Mouse (Mus musculus): Measurements from ENCODE around the gene Krt42. TPM values are rescaled to one million over a fixed set of nuclear protein-coding genes. Genes with fewer than 3 reads are reported as not detected.
A peak's percentile ranks its signal among the peaks of the same experiment; 100 is the strongest.

Krt42 gene
- polyA plus RNA-seq, 1 experiment, result not detected

DNA sequence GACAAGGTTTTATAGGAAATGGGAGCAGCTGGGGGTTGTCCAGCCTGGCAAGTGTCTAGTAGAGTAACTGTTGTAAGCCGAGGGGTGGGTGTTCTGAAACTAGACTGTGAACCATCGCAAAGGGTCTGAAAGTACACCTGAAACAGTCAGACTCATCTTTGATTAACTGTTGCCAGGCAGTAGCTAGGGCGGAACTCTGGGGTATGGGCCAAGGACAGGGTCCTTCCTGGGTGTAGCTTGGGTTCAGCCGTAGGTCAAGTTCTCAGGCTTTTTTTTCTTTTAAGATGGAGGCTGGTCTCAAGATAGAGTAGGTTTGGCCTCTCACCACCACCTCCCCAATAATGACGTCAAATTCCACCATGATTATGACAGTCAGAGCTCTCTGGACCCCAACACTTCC lies 38.2 kb upstream of the Krt42 start:
- Histone ChIP-seq H3K27me3 (ENCODE audit: control insufficient read depth, insufficient read depth, low read length) (no peaks in the 10 kb centered on the region), H3K4me3 (replicated peaks; ENCODE audit: insufficient read depth, low read depth, low read length) (no peak overlapping the region), H3K4me1 (ENCODE audit: control insufficient read depth, insufficient read depth, low read length) (peaks cover 3% of the 10 kb centered on the region; the same call in 1 of the 2 replicates), H3K27ac (ENCODE audit: insufficient read depth, low read length) (no peak overlapping the region)
- WGBS, result 94% methylated on average over 5 of the region's 5 CpGs
- TF ChIP-seq POLR2A (IDR thresholded peaks at IDR 0.05; ENCODE audit: borderline replicate concordance, insufficient read depth, low read length), result no peak
- TF ChIP-seq CTCF (IDR thresholded peaks at IDR 0.05; ENCODE audit: borderline replicate concordance, insufficient read depth, low read depth, low read length), result no peak
- DNase-seq, result no peak

DNA sequence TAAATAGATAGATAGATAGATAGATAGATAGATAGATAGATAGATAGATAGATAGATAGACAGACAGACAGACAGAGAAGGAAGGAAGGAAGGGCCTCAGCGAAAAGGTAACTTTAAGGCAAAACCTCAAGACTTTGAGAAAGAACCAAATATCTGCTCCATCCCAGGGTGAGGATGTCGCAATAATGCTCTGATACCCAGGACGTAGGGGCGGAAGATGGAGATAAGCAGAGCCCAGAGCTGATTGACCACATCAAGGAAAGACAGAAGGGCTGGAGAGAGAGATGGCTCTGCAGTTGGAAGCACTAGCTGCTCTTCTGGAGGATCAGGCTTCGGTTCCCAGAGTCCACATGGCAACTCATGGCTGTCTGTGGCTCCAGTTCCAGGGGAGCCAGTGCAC lies 31.6 kb upstream of the Krt42 start:
- no peak overlapping the region for H3K27ac ChIP-seq (ENCODE audit: insufficient read depth, low read length)
- TF ChIP-seq CTCF (IDR thresholded peaks at IDR 0.05; ENCODE audit: borderline replicate concordance, insufficient read depth, low read depth, low read length) (no peak), POLR2A (IDR thresholded peaks at IDR 0.05; ENCODE audit: borderline replicate concordance, insufficient read depth, low read length) (no peak)
- H3K4me3 ChIP-seq (replicated peaks; ENCODE audit: insufficient read depth, low read depth, low read length), result no peak overlapping the region
- H3K27me3 ChIP-seq (ENCODE audit: control insufficient read depth, insufficient read depth, low read length), result no peaks in the 10 kb centered on the region
- H3K4me1 ChIP-seq (ENCODE audit: control insufficient read depth, insufficient read depth, low read length), result no peaks in the 10 kb centered on the region
- 88% methylated on average over 5 of the region's 5 CpGs for WGBS
- DNase-seq, result no peak

DNA sequence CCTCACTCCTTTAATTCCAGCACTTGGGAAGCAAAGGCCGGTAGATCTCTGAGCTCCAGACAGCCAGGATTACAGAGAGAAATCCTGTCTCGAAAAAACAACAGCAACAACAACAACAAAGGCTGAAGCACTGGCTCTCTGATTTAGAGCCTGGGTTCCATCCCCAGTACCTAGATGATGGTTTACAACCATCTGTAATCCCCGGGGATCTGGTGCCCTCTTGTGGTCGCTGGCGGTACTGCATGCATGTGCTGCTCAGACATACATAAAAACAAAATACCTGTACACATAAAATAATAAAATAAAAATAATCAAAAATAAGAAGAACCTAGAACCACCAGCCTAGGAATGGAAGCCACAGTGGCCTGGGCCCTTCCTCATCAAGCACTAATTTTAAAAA lies 30.6 kb upstream of the Krt42 start:
- Histone ChIP-seq H3K4me1 (ENCODE audit: control insufficient read depth, insufficient read depth, low read length) (no peaks in the 10 kb centered on the region), H3K4me3 (replicated peaks; ENCODE audit: insufficient read depth, low read depth, low read length) (no peak overlapping the region), H3K27me3 (ENCODE audit: control insufficient read depth, insufficient read depth, low read length) (no peaks in the 10 kb centered on the region), H3K27ac (ENCODE audit: insufficient read depth, low read length) (no peak overlapping the region)
- peak; percentile 85 for TF ChIP-seq CTCF (IDR thresholded peaks at IDR 0.05; ENCODE audit: borderline replicate concordance, insufficient read depth, low read depth, low read length)
- TF ChIP-seq POLR2A (IDR thresholded peaks at IDR 0.05; ENCODE audit: borderline replicate concordance, insufficient read depth, low read length), result no peak
- 12% methylated on average over 5 of the region's 5 CpGs for WGBS
- DNase-seq, result peak; percentile 37 to 69

DNA sequence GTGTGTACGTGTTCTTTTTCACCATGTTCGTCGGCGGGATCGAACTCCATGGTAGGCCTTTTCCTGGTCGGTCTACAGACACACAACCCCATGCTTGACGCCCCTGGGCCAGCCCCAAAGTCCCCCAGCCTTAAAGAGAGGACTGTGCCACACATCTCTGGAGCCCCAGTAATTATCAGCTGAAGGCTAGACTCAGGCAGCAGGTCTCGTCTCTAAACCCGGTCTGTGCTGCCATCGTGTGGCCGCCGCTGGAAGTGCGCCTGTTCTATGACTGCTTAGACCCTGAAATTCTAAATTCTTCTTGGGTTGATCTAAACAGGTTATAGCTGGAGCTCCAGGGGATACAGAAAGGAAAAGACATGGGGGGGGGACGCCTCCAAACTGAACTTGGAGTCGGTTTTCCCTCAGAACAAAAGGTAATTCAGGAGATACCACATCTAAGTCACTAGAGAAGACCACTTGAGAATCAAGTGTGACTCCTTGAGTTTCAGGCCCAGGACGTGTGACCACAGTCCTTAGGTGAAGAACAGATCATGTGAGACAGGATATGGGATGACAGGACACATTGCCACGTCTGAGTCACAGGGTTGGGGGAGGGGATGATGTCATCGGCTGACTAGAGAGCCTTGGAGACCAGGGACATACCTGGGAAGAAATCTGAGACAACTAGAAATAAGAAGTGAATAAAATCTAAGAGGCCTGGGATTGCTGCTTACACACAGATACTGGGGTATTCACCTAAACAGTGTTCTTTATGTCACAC lies 28.8 kb upstream of the Krt42 start:
- TF ChIP-seq POLR2A (IDR thresholded peaks at IDR 0.05; ENCODE audit: borderline replicate concordance, insufficient read depth, low read length) (no peak), CTCF (IDR thresholded peaks at IDR 0.05; ENCODE audit: borderline replicate concordance, insufficient read depth, low read depth, low read length) (peak; percentile 85)
- Histone ChIP-seq H3K4me3 (replicated peaks; ENCODE audit: insufficient read depth, low read depth, low read length) (peak overlapping the region; percentile 18), H3K27me3 (ENCODE audit: control insufficient read depth, insufficient read depth, low read length) (no peaks in the 10 kb centered on the region), H3K4me1 (ENCODE audit: control insufficient read depth, insufficient read depth, low read length) (no peaks in the 10 kb centered on the region), H3K27ac (ENCODE audit: insufficient read depth, low read length) (no peak overlapping the region)
- WGBS, result 17% methylated on average over 18 of the region's 18 CpGs
- peak; percentile 64 to 83 for DNase-seq

- WGBS, result 32% methylated on average over 5 of the region's 5 CpGs
Measured at GRCm38 (mm10) chr11:100297801-100298200, 28.1 kb upstream of the Krt42 start.

DNA sequence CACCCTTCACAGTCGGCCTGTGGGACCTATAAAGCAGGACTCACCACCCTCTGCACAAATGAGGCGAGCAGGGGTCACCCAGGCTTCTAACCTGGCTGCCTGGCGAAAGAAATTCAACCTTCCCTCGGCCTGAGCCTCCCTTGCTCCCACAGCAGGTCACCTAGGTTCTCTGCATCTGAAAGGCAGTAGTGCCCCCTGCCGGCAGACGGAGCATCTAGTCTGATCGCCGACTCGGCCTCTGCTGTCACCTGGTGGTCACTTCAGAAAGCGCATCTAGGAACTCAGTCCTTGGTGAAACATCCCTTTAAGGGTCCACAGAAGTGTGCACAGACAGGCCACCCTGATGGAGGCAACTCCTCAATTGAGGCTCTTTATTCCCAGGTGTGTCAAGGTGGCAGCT lies 25.6 kb upstream of the Krt42 start:
- peak; percentile 57 to 75 for DNase-seq
- no peak overlapping the region for H3K27ac ChIP-seq (ENCODE audit: insufficient read depth, low read length)
- no peaks in the 10 kb centered on the region for H3K4me1 ChIP-seq (ENCODE audit: control insufficient read depth, insufficient read depth, low read length)
- no peak overlapping the region for H3K4me3 ChIP-seq (replicated peaks; ENCODE audit: insufficient read depth, low read depth, low read length)
- 8% methylated on average over 10 of the region's 10 CpGs for WGBS
- H3K27me3 ChIP-seq (ENCODE audit: control insufficient read depth, insufficient read depth, low read length), result no peaks in the 10 kb centered on the region
- TF ChIP-seq POLR2A (IDR thresholded peaks at IDR 0.05; ENCODE audit: borderline replicate concordance, insufficient read depth, low read length) (no peak), CTCF (IDR thresholded peaks at IDR 0.05; ENCODE audit: borderline replicate concordance, insufficient read depth, low read depth, low read length) (peak; percentile 99)

More at GRCm38 (mm10) chr11:100297801-100298200, 28.1 kb upstream of the Krt42 start:
- no peaks in the 10 kb centered on the region for H3K27me3 ChIP-seq (ENCODE audit: control insufficient read depth, insufficient read depth, low read length)
- H3K27ac ChIP-seq (ENCODE audit: insufficient read depth, low read length), result no peak overlapping the region
- no peak for TF ChIP-seq POLR2A (IDR thresholded peaks at IDR 0.05; ENCODE audit: borderline replicate concordance, insufficient read depth, low read length)
- peak; percentile 42 for TF ChIP-seq CTCF (IDR thresholded peaks at IDR 0.05; ENCODE audit: borderline replicate concordance, insufficient read depth, low read depth, low read length)
- H3K4me3 ChIP-seq (replicated peaks; ENCODE audit: insufficient read depth, low read depth, low read length), result no peak overlapping the region
- DNase-seq, result no peak
- H3K4me1 ChIP-seq (ENCODE audit: control insufficient read depth, insufficient read depth, low read length), result no peaks in the 10 kb centered on the region

GRCm38 (mm10) chr11:100292884-100293283 lies 23.2 kb upstream of the Krt42 start:
- no peak for TF ChIP-seq CTCF (IDR thresholded peaks at IDR 0.05; ENCODE audit: borderline replicate concordance, insufficient read depth, low read depth, low read length)
- TF ChIP-seq POLR2A (IDR thresholded peaks at IDR 0.05; ENCODE audit: borderline replicate concordance, insufficient read depth, low read length), result no peak
- 36% methylated on average over 6 of the region's 6 CpGs for WGBS
- no peak overlapping the region for H3K4me3 ChIP-seq (replicated peaks; ENCODE audit: insufficient read depth, low read depth, low read length)
- DNase-seq, result no peak
- no peak overlapping the region for H3K27ac ChIP-seq (ENCODE audit: insufficient read depth, low read length)
- H3K4me1 ChIP-seq (ENCODE audit: control insufficient read depth, insufficient read depth, low read length), result no peaks in the 10 kb centered on the region
- no peaks in the 10 kb centered on the region for H3K27me3 ChIP-seq (ENCODE audit: control insufficient read depth, insufficient read depth, low read length)

DNA sequence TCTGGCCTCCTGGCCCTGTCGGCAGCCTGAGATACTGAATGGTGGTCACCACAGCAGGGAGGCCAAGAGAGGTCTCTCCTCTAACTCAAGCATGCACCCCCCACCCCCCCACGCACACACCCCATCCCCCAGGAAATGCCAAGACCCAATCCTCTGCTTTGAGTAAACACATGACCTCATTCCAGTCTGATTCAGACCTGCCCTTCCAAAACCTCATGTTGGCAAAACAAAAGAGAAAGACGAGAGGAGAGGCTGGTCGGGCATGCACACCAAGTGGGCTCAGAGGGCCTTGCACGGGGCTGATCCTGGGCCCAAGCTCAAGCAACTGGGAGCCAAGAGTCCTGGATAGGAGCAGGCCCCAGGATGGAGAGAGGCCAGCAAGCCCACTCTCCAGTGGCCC lies 20.6 kb upstream of the Krt42 start:
- TF ChIP-seq CTCF (IDR thresholded peaks at IDR 0.05; ENCODE audit: borderline replicate concordance, insufficient read depth, low read depth, low read length) (no peak), POLR2A (IDR thresholded peaks at IDR 0.05; ENCODE audit: borderline replicate concordance, insufficient read depth, low read length) (no peak)
- Histone ChIP-seq H3K4me1 (ENCODE audit: control insufficient read depth, insufficient read depth, low read length) (0 out of 2 replicates have a peak, but pooled peaks cover 5% of the 10 kb centered on the region), H3K4me3 (replicated peaks; ENCODE audit: insufficient read depth, low read depth, low read length) (no peak overlapping the region), H3K27ac (ENCODE audit: insufficient read depth, low read length) (no peak overlapping the region), H3K27me3 (ENCODE audit: control insufficient read depth, insufficient read depth, low read length) (no peaks in the 10 kb centered on the region)
- DNase-seq, result no peak
- 30% methylated on average over 5 of the region's 5 CpGs for WGBS
